Comparison of ENCODE assay signal across 1 mouse cellular context in the genomic region with DNA sequence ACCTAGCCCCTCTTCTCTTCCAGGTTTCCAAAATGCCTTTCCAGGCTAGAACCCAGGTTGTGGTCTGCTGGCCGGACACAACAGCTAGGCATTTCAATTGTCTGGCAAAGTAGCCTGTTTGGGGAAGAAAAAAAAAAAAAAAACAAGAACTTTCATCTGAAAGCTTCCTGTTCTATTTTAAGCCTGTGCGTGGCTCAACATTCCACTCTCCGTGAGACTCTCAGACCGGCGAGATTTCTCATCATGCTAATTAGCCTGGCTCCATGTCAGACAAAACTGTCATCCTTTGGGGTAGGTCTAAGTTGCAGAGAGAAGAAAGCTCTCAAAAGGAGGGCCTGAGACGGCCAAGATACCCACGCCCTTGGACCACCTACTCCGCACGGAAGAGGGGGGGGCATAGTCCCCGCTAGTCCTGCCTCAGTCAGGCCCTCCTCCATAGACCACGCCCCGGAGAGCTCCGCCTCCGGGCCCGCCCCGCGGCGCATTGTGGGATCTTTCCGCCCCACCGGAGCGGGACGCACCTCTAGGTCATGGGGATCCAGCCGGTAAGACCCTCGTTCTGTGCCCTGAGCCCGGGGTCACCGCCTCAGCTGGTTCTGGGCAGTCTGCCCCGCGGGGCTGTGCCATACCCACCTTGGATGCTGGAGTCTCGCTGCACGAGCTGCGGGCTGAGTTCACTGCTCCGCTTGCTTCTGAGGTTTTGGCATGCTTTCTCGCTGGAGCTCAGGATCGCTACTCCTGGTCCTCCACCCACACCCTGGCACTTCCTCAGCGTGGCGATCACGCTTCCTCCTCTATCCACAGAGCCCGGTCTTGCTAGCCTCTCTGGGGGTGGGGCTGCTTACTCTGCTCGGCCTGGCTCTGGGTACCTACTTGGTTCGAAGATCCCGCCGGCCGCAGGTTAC.
TF ChIP-seq lines count a peak whose summit lies in the region.

A gene (plus strand): TSS at position 51 of the 905 bp plus-strand sequence.

TF ChIP-seq in CH12.LX, 34 proteins besides CTCF, POLR2A, EP300 and RAD21:
- no peak for TF ChIP-seq GABPA (IDR thresholded peaks at IDR 0.05; ENCODE audit: insufficient replicate concordance, low read depth, low read length)
- peak; percentile 43 for TF ChIP-seq HCFC1 (IDR thresholded peaks at IDR 0.05; ENCODE audit: low read depth, low read length)
- peak; percentile 63; the same call in 1 of the 2 replicates for TF ChIP-seq MAZ (IDR thresholded peaks at IDR 0.05; ENCODE audit: low read depth, low read length)
- TF ChIP-seq CHD1 (IDR thresholded peaks at IDR 0.05; ENCODE audit: low read depth, low read length) = no peak
- peak; percentile 56; the same call in 1 of the 2 replicates for TF ChIP-seq MEF2A (IDR thresholded peaks at IDR 0.05; ENCODE audit: borderline replicate concordance, low read depth, low read length)
- peak; percentile 66; the same call in 1 of the 2 replicates for TF ChIP-seq TCF12 (IDR thresholded peaks at IDR 0.05; ENCODE audit: low read depth, low read length)
- TF ChIP-seq POLR2AphosphoS2 (IDR thresholded peaks at IDR 0.05; ENCODE audit: low read depth, low read length) = 0 out of 2 replicates have a peak, but pooled peaks have one; percentile 49
- no peak for TF ChIP-seq USF2 (conservative IDR thresholded peaks at IDR 0.05; ENCODE audit: low read depth, low read length)
- peak; percentile 59 for TF ChIP-seq MAX (IDR thresholded peaks at IDR 0.05; ENCODE audit: low read length)
- peak; percentile 54; the same call in 1 of the 2 replicates for TF ChIP-seq ZNF384 (IDR thresholded peaks at IDR 0.05; ENCODE audit: low read depth, low read length)
- TF ChIP-seq ZMIZ1 (IDR thresholded peaks at IDR 0.05; ENCODE audit: low read depth, low read length) = peak; percentile 77; the same call in 1 of the 2 replicates
- TF ChIP-seq MXI1 (IDR thresholded peaks at IDR 0.05; ENCODE audit: low read depth, low read length) = peak; percentile 84; the same call in 1 of the 2 replicates
- no peak for TF ChIP-seq IRF4 (IDR thresholded peaks at IDR 0.05; ENCODE audit: low read depth, low read length)
- peak; percentile 88 for TF ChIP-seq NELFE (IDR thresholded peaks at IDR 0.05; ENCODE audit: low read depth, low read length)
